Mouse (Mus musculus) NIH3T3 (cell line): ENCODE data around the gene Cygb.
"Not testable (repeated sequence)": the region's sequence is repeated elsewhere in the genome, so short reads cannot be mapped to it uniquely, and the experiment has no call there.

Source experiments
- DNase-seq: peaks from one replicate; pipeline ENCODE4 v3.0.0-alpha.2; 2012; ENCODE audit warnings: low read depth

The Cygb gene

DNA sequence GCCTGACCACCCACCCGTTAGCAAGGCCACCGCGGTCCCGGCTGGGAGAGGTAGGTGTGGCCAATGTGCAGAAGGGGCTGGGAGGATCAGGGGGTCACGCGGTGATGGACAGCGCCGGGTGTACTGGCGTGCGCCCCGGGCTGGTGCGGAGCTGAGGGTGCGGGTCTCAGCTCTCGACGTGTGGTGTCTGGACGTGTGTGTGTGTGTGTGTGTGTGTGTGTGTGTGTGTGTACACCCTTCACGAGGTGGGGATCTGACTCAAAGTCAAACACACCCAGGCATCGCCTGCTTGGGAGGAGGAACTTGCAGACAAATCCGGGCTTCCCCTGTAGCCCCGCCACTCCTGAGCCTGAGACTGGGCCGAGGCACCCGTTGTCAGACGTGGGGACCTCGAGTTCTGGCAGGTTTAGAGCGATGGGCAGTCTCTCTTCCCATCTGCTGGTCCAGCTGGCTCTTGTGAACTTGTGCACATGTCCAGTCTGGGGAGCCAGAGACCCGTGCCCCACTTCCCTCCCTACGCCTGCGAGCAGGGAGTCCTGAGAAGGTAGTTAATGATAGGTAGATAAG lies at the start of gene Cygb:
Cygb (minus strand) TSS at position 59 of the 567 bp plus-strand sequence.
- DNase-seq: no peak

DNA sequence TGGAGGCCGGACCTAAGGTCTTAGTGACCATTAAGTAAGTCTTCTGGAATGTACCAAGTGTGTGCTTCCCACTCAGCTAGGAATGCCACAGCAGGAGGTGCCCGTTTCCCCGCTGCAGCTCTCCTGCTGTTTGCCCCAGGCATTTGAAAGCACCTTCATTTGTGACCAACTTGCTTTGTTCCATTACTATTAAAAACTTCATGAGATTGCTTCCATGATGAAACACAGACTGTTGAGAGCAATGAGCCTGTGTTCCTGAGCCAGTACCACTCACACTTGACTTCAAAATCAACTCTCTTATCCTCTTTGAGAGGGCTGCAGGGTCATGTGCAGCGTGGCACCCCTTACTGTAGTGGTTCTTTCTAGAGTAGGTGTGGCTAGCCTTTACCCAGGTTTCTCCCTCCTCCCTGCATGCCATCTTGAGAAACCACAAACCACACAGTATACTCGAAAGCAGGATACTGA lies 47.3 kb upstream of the Cygb start:
- DNase-seq: peak; percentile 39

DNA sequence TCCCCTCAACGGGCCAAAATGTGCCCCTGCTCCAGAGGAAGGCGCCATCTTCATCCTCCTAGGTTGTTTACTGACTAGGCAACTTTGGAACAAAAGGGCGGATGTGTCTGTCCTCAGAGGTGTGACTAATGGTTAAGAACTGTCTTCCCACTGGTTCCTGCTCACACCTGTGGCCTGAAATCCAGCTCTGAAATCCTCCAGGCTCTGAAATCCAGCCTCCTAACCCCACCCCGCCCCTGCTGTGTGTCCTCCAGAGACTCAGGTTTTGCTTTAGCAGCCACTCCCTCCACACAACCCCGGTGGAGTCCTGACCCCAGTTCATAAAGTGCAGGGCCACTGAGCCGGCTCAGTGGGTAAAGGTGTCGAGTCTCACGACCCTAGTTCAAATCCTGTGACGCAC lies 43.4 kb upstream of the Cygb start:
- DNase-seq: no peak

DNA sequence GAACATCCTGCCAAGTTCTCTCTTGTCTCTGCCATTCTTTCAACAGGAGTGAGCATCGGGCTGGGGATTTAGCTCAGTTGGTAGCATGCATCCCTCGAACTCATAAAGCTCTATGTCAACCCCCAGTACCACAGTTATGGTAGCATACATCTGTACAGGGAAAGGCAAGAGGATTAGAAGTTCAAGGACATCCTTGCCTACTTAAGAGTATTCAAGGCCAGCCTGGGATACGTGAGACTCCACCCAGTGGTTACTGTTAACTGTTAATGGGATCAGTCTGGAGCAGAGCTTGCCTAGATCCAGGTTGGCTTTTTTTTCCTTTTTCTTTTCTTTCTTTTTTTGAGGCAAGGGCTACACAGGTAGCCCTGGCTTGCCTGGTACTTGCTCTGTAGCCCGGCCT lies 42.3 kb upstream of the Cygb start:
- no peak for DNase-seq

DNA sequence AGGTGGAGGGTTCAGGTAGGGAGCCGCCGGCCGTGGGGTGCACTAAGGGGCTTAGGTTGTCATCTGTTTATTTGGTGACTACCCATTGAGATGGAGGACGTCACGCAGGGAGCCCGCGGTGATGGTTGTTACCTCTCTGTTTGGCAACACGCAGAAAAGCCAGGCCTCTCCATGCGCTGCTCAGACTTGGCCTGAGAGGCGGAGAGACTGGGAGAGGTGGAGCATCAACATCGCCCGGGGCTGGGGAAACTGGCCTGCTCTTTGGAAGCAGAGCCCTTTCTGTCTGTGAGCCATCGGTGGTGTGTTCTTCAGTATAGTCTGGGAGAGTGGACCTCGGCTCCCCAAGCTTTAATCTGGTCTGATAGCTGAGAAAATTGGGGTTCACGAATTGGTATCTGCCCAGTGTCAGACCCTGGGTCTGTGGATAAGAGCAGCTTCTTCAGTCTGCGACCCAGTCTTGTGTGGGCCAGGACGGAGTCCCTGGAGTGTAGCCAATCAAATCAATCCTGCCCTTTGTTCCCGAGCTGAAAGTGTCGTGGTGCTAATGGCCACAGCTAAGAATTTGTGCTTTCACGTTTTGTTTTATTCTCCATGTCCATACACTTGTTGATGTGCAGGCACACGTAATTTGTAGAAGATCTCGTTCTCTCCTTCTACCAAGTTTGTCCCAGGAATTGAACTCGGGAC lies 41.2 kb upstream of the Cygb start:
- DNase-seq: no peak

DNA sequence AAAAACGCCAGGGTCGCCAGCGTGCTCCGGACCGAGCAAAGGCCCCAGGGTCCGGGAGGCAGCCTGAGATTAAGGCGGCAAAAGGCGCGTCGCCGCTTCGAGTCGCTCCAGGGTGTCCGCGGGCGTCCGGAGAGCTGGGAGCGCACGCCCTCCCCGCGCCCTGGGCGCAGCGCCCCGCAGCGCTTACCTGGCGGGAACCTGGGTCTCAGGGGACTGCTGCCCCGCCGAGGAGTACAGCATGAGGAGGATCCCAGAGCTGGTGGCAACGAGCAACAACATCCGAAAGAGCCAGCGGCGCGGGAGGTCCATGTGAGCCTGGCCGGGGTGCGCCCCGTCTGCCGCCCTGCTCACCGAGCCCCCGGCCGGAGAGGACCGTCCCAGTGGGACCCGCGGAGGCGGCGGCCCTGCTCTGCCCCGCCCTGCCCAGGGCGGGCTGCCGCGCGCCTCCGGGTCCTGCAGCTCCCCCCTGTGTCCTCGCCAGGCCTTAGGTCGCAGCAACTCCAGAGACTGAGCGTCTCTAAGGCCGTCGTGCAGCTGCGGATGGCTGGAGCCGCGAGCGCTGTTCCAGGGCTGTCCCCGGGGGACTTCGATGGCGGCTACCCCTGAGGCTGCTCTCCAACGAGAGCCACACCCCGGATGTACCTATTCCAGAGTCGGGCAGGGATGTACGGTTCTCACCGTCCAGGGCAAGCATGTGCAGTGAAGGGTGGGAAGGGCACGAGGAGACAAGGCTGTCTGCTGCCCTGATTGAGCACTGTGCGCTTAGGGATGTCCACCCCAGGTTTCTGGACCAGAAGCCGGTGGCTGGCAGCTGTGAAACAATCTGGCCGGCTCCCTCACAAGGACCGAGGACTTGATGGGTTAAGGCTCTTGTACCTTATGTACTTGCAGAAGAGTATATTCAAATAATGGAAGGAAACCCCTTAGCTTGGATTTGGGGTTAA lies 40.4 kb upstream of the Cygb start:
- DNase-seq: no peak

DNA sequence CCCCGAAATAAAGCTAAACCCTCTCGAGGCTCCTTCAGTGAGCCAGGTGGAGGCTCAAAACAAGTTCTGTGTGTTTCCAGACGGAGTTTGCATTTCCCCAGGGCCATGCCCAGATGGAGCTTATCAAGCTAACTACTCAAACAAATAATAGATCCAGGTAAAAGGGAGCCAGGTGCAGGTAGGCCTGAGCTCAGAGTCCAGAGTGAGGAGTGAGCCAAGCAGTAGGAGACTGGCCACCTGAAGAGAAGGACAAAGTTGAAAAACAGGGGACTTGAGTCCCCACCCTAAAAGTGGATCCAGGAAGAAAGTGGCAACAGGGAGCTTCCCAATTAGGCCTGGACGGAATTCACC lies 39.8 kb upstream of the Cygb start:
- no peak for DNase-seq

DNA sequence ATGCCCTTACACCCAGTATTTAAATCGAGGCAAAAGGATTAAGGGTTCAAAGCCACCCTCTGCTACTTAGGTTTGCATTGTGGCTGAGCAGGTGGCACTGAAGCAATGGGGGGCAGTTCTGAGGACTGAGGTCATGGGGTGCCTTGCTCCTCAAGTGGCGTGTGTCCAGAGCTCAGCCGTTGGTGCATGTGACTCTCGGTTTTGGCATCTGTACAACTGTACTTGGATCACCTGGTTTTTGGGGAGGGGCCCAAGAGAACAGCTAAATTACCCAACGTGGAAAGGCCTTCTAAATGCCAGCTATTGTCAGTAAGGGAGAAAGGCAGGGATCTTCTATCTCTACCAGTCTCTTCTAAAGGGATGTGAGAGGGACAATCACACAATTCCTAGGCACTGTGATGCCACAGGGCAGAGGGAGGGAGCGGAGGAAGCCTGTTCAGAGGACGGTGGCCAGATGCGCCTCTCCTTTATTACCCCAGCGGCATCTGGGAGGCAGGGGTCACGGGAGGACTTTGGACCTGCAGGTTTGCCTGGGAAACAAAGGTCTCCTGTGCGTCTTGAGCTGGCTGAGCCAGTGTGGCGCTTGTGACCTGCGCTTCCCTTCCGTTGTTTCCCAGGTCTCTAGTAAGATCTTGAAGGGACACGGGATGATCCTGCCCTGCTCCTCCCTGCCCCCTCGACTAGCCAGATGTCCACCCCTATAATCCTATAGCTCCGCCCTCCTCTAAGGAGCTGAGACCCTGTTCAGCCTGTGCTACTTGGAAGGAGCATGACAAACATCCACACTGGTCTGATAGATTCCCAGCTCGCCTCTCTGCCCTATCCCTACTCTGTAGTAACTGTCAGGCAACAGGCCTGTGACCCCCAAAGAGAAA lies 36.8 kb upstream of the Cygb start:
- peak; percentile 38 for DNase-seq

DNA sequence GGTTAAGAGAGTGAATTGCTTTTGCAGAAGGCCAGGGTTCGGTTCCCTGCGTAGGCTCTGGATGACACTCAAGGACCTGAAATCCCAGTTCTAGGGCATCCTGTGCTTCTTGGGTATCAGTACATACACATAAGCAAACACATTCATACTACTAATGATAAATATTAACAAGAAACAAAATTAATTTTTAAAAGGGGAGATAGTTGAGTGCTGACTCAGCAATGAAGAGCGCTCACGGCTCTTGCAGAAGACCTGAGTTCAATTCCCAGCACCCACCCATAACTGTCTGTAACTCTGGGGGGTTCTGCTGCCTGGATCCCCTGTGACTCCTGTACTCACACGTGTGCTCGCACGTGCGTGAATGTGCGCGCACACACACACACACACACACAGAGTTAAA lies 35.5 kb upstream of the Cygb start:
- DNase-seq: no peak

DNA sequence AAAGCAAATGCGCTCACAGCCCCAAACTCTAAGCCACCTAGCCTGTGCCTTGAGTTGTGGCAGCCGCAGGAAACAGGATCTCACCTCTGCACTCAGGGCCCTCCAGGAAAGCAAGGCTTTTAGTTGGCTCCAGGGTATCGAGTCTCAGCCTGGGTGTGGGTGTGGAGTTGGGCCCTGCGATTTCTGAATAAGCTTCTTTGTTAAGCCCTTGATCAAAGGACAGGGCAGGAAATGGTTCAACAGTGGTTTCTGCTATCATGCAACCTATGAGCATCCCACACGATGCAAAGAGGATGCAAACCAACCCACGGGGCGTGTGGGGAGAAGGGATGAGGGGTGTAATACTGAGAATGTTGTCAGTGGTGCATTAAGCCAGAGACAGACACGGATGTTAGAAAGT lies 33.8 kb upstream of the Cygb start:
- DNase-seq: no peak

DNA sequence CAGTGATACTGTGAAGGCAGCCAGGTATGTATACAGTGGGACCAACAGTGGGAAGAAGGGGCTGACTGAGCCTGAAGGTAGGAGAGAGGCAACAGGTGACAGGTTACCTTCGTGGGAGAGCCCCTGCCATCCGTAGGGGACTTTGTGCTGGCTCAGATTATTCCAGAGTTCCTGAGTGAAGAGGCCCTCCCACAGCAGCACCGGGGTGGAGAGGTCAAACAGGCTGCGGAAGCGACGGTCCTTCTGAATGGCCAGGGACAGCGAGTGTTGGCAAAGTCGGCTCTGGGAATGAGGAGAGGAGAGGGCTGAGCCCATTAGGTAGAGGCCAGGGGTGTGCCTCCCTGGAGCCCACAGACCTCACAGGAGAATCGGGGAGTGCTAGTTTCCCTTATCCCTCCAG lies 31.6 kb upstream of the Cygb start:
- DNase-seq: no peak

DNA sequence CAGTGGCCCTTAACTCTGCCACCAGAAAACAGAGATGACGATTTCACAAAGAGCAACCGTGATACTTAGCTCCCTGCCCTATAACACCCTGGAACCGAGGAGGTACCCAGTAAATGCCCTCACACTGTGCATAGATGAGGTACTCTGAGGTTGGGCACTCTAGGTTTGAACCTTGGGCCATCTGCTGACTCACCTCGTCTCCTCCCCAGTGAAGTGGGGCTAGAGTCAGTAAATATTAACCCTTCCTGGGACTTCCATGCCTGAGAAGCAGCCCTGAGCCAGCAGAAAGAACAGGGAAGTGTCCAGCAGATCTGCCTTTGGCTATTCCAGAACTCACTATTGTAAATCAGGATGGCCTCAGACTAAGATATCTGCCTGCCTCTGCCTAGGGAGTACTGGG lies 29.7 kb upstream of the Cygb start:
- DNase-seq: no peak

DNA sequence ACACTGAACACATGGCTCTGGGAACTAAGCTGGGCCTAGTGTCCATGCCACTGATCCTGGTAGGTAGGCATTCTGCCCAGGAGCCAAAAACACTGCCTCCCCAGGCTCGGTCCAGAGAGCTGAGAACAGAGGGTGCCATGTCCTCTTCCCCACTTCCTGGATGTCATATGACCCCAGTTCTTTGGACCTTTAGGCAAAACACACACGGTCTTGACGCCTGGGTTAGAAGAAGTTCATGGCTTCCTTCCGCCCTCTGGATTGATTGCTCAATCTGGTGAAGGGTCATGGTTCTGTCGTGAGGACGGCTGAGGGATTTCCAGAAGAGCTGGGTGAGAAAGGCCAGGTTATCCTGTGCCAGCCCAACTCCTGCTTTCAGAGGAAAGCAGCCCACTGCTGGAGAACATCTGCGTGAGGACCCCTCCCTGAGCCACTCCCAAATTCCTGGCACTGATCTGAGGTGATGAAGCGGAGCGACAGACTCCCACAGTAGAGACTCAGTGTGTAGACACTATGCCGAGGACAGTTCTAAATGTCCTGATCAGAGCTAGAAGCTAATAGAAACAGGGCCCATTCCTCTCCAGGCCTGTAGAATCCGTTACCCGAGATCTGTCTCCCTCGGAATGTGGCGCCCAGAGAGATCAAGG lies 28.5 kb upstream of the Cygb start:
- no peak for DNase-seq

DNA sequence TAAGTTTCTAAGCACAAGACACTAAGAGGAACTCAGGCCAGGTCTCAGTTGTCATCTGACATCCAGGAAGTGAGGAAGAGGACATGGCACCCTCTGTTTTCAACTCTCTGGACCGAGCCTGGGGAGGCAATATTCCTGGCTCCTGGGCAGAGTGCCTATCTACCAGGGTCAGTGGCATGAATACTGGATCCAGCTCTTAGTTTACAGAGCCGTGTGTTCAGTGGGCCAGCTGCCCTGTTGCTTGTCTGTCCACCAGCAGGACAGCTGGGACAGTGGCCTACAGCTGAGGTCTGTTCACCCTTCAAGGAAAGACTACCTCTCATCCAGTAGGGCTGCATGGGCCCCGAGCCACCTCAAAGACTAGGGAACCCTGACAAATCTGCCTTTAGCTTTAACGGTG lies 27.0 kb upstream of the Cygb start:
- no peak for DNase-seq

DNA sequence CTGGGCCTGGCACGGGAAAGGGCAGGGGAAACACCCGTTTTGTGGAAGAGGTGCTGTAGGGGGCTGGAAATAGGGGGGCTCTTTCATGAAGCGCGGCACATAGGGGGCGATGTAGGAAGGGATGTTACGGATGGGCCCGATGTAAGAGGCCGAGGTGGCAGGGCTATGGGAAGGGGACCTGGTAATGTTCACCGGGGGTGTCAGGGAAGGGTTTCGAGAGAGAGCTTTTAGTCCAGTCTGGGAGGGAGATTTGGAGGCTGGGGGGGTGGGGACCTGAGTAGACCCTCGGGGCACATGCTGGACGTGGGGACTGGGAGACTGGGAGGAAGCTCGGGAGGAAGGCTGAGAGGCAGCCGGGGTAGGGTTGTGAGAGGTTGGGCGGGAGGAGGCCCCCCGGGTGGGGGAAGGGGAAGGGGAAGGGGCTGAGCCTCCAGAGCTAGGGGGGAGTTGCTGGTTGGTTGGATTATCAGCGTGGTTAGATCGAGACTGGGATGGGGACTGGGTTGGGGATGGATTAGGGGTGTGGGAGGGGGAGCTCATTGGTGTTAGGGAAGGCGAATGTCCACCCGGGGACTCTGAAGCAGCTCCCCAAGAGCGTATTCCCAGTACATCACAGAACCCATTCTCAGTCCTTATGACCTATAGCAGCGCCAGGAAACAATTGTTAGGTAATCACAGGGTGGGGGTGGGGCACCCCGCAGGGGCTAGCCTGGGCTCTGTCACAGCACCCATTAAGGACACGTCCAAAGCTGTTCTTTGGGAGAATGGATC lies 26.4 kb upstream of the Cygb start:
- DNase-seq: no peak

DNA sequence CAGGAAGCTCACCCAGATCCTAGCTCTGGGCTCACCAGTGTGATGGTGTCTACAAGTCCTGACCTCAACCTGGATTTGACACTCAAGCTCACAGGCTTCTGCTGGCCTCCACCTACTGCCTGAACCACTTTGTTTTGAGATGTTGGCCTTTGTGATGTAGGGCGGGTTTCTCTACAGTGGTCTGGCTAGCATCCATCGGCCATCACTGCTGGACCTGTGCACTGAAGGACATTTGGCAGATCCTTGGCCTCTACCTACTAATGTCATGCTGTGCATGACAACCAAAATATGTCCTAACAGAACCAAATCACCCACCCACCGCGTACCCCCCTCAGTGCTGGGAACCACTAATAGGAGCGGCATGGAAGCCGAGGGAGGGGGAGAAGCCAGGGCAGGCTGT lies 25.0 kb upstream of the Cygb start:
- DNase-seq: no peak

DNA sequence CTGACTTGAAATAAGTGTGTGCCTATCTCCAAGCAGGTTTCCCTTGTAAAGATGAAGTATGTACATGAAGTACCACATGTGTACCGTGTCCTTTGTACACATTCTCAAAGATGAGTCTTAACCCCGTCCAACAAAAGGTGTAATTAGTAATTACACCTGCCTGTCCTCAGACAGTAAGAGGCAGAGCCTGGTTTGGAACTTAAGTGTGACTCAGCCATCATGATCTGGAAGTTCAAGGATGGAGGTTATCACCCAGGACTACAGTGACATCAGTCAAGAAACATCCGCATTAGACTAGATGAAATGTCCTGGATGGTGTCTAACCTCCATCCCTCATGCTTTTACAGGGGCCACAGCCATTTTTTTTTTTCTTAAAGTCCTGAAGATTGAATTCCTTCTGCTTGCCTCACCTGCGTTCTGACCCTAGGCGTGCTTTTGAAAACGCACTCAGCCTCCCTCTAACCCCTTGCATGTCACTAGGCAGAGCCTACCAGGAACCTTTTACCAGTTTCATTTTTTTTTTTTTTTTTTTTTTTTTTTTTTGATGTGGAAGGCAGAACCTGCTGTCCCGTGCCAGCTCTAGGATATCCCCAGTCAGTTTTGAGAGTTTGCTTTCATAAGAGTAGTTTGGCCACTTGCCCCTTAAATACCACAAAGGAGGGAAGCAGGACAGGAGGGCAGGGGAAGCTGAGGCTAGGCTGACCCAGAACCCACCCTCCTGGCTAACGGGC lies 23.8 kb upstream of the Cygb start:
- no peak for DNase-seq

DNA sequence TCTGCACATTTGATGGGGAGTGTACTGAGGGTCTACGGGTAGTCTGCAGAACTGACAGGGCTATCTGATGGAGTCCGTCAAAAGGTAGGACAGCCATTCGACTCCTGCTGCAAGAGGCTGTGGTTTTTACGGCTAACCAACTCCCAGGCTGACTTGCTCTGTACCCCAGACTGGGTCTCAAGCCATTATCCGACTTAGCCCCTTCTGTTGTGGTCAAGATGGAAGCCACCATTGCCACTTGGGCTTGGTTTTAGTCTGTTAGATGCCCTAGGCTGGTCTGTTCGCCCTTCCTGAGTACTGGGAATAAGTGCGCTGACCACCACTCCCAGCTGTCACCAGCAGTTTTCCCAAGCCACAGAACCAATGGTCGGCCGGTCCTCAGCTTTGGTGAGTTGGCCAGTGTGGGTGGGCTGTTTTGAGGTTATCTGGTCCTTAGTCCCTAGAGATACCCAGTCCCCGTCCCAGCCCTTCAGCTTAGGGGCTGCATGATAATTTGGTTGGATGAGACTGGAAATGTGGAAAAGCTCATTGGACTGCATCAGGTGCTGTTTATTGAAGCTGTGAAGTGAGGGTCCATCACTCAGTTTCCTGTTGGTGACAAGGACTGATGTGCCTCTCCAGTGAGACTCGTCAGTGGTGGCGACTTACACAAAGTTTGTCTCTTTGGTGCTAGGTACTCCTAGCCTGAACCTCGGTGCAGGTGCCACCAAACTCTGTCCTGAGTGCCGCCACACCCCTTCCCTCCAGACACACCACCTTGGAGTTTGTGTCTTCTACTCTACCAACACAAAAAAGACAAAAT lies 22.3 kb upstream of the Cygb start:
- no peak for DNase-seq

DNA sequence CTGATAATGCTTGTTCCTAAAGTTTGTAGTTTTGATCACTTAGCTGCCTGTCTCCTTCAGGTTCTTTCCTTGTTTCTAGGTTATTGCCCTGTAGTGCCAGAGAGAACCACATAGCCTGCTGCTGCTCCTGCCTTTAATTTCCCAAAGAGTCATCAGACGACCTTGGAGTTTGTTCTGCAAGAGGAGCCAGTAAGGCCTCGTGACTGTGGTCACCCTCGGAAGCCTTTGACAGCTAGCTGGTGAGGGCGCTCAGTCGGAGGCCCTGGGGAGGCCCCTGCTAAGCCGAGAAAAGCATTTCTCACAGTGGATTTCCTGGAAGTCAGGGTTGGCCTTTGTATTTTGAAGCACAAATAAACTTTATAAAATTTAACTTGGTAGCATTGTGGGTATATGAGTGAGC lies 21.3 kb upstream of the Cygb start:
- not testable (repeated sequence) for DNase-seq
